ENCODE assay signal across 21 mouse cellular contexts in genomic region chr5:110664041-110664440, GRCm38 (mm10). TPM values are rescaled to one million over a fixed set of nuclear protein-coding genes. Genes with fewer than 3 reads are reported as not detected.
DNase-seq lines count a peak whose midpoint lies in the region; ATAC-seq and TF ChIP-seq lines count a peak whose summit lies in the region.
"Had no signal": no experiment of that assay in that cellular context is flagged by ENCODE, and none has a peak within 500 bp of the region (broad histone marks: within the 10 kb centered on the region; RNA-seq: fewer than 3 reads in every experiment).

No protein-coding gene starts in this region.

- intact Hi-C loops in heart, adult 2 months (cut with DNase I): no loop called here

- DNase-seq in heart, adult 2 months: no peak
- DNase-seq in heart, embryonic 10.5 days (ENCODE audit: low spot score): no peak
- DNase-seq in heart, adult 9 months (ENCODE audit: low spot score in 2 of 2): peak; percentile 26 to 32
- DNase-seq: adrenal gland, adult 2 months; adrenal gland, postnatal 10 days; adrenal gland, postnatal 25 days; cerebellum, adult 11 months; cerebellum, adult 18-20 months; cerebellum, adult 8-10 months; cerebellum, adult 9-11 months; cerebellum, postnatal 14 days; cerebellum, postnatal 36 days; embryo, embryonic 11 days had no signal

- no peak for ATAC-seq in heart, embryonic 12.5 days (ENCODE audit: insufficient number of reproducible peaks, low FRiP score)
- ATAC-seq: forebrain, embryonic 14.5 days; forebrain, embryonic 16.5 days had no signal

- H3K9ac ChIP-seq in heart, adult 2 months (ENCODE audit: low read depth, low read length): no peak overlapping the region
- H3K9ac ChIP-seq in heart, embryonic 12.5 days: no peak overlapping the region
- H3K9ac ChIP-seq: embryonic facial prominence, embryonic 13.5 days; embryonic facial prominence, embryonic 15.5 days; forebrain, embryonic 12.5 days had no signal

- no peaks in the 10 kb centered on the region for H3K27me3 ChIP-seq in heart, adult 2 months (ENCODE audit: control insufficient read depth, insufficient read depth, low read length)
- H3K27me3 ChIP-seq in heart, embryonic 10.5 days (ENCODE audit: insufficient read depth, poor library complexity, severe bottlenecking): no peaks in the 10 kb centered on the region
- no peaks in the 10 kb centered on the region for H3K27me3 ChIP-seq in heart, embryonic 12.5 days (replicated peaks)
- H3K27me3 ChIP-seq: embryonic facial prominence, embryonic 13.5 days; embryonic facial prominence, embryonic 15.5 days; forebrain, embryonic 12.5 days had no signal

- no peaks in the 10 kb centered on the region for H3K9me3 ChIP-seq in heart, embryonic 10.5 days
- no peaks in the 10 kb centered on the region for H3K9me3 ChIP-seq in heart, embryonic 12.5 days (replicated peaks)
- H3K9me3 ChIP-seq: embryonic facial prominence, embryonic 13.5 days; embryonic facial prominence, embryonic 15.5 days; forebrain, embryonic 10.5 days; forebrain, embryonic 12.5 days had no signal

- no peak for TF ChIP-seq CTCF in heart, adult 2 months (IDR thresholded peaks at IDR 0.05)

- H3K4me3 ChIP-seq in heart, adult 2 months: no peak overlapping the region
- H3K4me3 ChIP-seq in heart, embryonic 10.5 days: no peak overlapping the region
- no peak overlapping the region for H3K4me3 ChIP-seq in heart, embryonic 12.5 days
- H3K4me3 ChIP-seq: embryonic facial prominence, embryonic 13.5 days; embryonic facial prominence, embryonic 15.5 days; erythroblast, embryonic 14.5 days; forebrain, embryonic 10.5 days; forebrain, embryonic 12.5 days had no signal

- peaks cover 5% of the 10 kb centered on the region for H3K4me1 ChIP-seq in heart, adult 2 months (ENCODE audit: control insufficient read depth, insufficient read depth, low read length)
- no peaks in the 10 kb centered on the region for H3K4me1 ChIP-seq in heart, embryonic 10.5 days
- no peaks in the 10 kb centered on the region for H3K4me1 ChIP-seq in heart, embryonic 12.5 days (replicated peaks)
- H3K4me1 ChIP-seq: embryonic facial prominence, embryonic 13.5 days; embryonic facial prominence, embryonic 15.5 days; forebrain, embryonic 10.5 days; forebrain, embryonic 12.5 days had no signal

- WGBS in heart, adult 2 months: 74% methylated on average over 2 of the region's 2 CpGs
- WGBS in heart, embryonic 10.5 days: 84% methylated on average over 2 of the region's 2 CpGs
- WGBS in heart, embryonic 12.5 days: 89% methylated on average over 2 of the region's 2 CpGs

- no peak overlapping the region for H3K4me2 ChIP-seq in heart, embryonic 12.5 days
- H3K4me2 ChIP-seq: embryonic facial prominence, embryonic 13.5 days; embryonic facial prominence, embryonic 15.5 days; forebrain, embryonic 12.5 days had no signal

- TF ChIP-seq POLR2A in heart, adult 2 months (IDR thresholded peaks at IDR 0.05; ENCODE audit: insufficient read depth, low read depth, low read length): no peak

- H3K27ac ChIP-seq in heart, adult 2 months: peak overlapping the region; percentile 62
- H3K27ac ChIP-seq in heart, embryonic 10.5 days: no peak overlapping the region
- no peak overlapping the region for H3K27ac ChIP-seq in heart, embryonic 12.5 days (ENCODE audit: poor library complexity, severe bottlenecking)
- H3K27ac ChIP-seq: embryonic facial prominence, embryonic 13.5 days; embryonic facial prominence, embryonic 15.5 days; forebrain, embryonic 10.5 days; forebrain, embryonic 12.5 days had no signal

- H3K79me2 ChIP-seq in heart, adult 2 months (replicated peaks; ENCODE audit: control insufficient read depth, insufficient read depth, low read length): no peaks in the 10 kb centered on the region

- H3K36me3 ChIP-seq in heart, adult 2 months (ENCODE audit: control insufficient read depth, insufficient read depth, low read length): peaks cover 7% of the 10 kb centered on the region
- H3K36me3 ChIP-seq in heart, embryonic 10.5 days: peaks cover 92% of the 10 kb centered on the region
- peaks cover 85% of the 10 kb centered on the region for H3K36me3 ChIP-seq in heart, embryonic 12.5 days

- TF ChIP-seq EP300 in heart, adult 2 months (IDR thresholded peaks at IDR 0.05; ENCODE audit: insufficient read depth, low read depth, low read length): no peak

RNA-seq across cellular contexts. Expression of gene Ddx51, which starts 10.8 kb away (rescaled TPM):
- total RNA-seq in heart, adult 2 months (2021): 1 to 10 TPM; 8.9 to 9.1 TPM
- polyA plus RNA-seq in heart, adult 2 months (2012; rRNA removed): 8.8 and 10.8 TPM in 2 replicates
- 21.2 and 33.9 TPM in 2 replicates for polyA plus RNA-seq in heart, embryonic 10.5 days (2016; fragmentation: Nextera tagmentation; extraction: Ambion mirVana)
- 20.6 and 24.1 TPM in 2 replicates for polyA plus RNA-seq in heart, embryonic 12.5 days (2016; fragmentation: Nextera tagmentation; extraction: Ambion mirVana)

RNA-seq across cellular contexts. Expression of gene Noc4l, which starts 10.8 kb away (rescaled TPM):
- 10 to 100 TPM; 12.5 to 14.5 TPM for total RNA-seq in heart, adult 2 months (2021)
- polyA plus RNA-seq in heart, adult 2 months (2012; rRNA removed): 22.1 and 25.3 TPM in 2 replicates
- 55.1 and 73.2 TPM in 2 replicates for polyA plus RNA-seq in heart, embryonic 10.5 days (2016; fragmentation: Nextera tagmentation; extraction: Ambion mirVana)
- polyA plus RNA-seq in heart, embryonic 12.5 days (2016; fragmentation: Nextera tagmentation; extraction: Ambion mirVana): 34.0 and 35.7 TPM in 2 replicates

Comparison
In these comparisons a context has a peak if more than half of its experiments do, and no peak if none do; other contexts are left out.
1. DNase-seq: peak in heart, adult 9 months (2 of 2); none in heart, adult 2 months (0 of 2) and heart, embryonic 10.5 days (single experiment).